Mouse (Mus musculus) midbrain, embryonic 16.5 days (tissue): Measurements from ENCODE around the gene Pcgf2. TPM values are rescaled to one million over a fixed set of nuclear protein-coding genes. Genes with fewer than 3 reads are reported as not detected.

ENCODE experiments used
- ATAC-seq: fragments of 200-750 bp; cut with Nextera tagmentation; 2 replicates; pipeline ENCODE4 v1.8.0; 2017; ENCODE audit warnings: moderate TSS enrichment
- H3K27ac ChIP-seq: fragments of 300-500 bp; sonication (generic); 2 replicates; pipeline ENCODE4 v1.5.1; 2014; ENCODE audit warnings: mild to moderate bottlenecking, low read length, mixed read lengths
- H3K27me3 ChIP-seq: fragments of 300-500 bp; sonication (generic); 2 replicates; pipeline ENCODE4 v1.6.1; 2014; ENCODE audit warnings: low read depth, low read length, mixed read lengths; ENCODE audit not compliant: control insufficient read depth, insufficient read depth
- H3K36me3 ChIP-seq: fragments of 300-500 bp; sonication (generic); 2 replicates; pipeline ENCODE4 v1.6.1; 2014; ENCODE audit warnings: mild to moderate bottlenecking, low read length, moderate library complexity, mixed read lengths; ENCODE audit not compliant: control insufficient read depth, insufficient read depth
- H3K4me1 ChIP-seq: fragments of 300-500 bp; sonication (generic); 2 replicates; pipeline ENCODE4 v1.6.1; 2014; ENCODE audit warnings: mild to moderate bottlenecking, low read length, mixed read lengths; ENCODE audit not compliant: control insufficient read depth, insufficient read depth
- H3K4me2 ChIP-seq: fragments of 300-500 bp; sonication (generic); 2 replicates; pipeline ENCODE4 v1.6.1; 2014; ENCODE audit warnings: mild to moderate bottlenecking, low read length, mixed read lengths
- H3K4me3 ChIP-seq: fragments of 300-500 bp; sonication (generic); 2 replicates; pipeline ENCODE4 v1.5.1; 2014; ENCODE audit warnings: low read depth, mild to moderate bottlenecking, low read length, moderate library complexity, mixed read lengths
- H3K9ac ChIP-seq: fragments of 300-500 bp; sonication (generic); 2 replicates; pipeline ENCODE4 v1.6.1; 2014; ENCODE audit warnings: low read depth, low read length, mixed read lengths
- H3K9me3 ChIP-seq: fragments of 300-500 bp; sonication (generic); replicated peaks from 2 replicates; pipeline ENCODE4 v1.6.1; 2014; ENCODE audit warnings: mild to moderate bottlenecking, low read length, mixed read lengths; ENCODE audit not compliant: control insufficient read depth, poor library complexity, severe bottlenecking
- WGBS: fragments of 180-500 bp; shearing (Covaris S2); extraction: QIAGEN DNeasy Blood & Tissue Kit; methylation state at CpG from one replicate; pipeline ENCODE4 v1.1.7; 2014; 5-methylcytosine and 5-hydroxymethylcytosine counted together
- polyA plus RNA-seq: library from polyadenylated mRNA; unstranded; fragments of >200 nt; fragmentation: Nextera tagmentation; extraction: Ambion mirVana; gene quantifications from 2 replicates; pipeline ENCODE4 v1.2.1, GENCODE M21; 2015

Gene Pcgf2
- 18.2 and 19.1 TPM in 2 replicates for polyA plus RNA-seq

DNA sequence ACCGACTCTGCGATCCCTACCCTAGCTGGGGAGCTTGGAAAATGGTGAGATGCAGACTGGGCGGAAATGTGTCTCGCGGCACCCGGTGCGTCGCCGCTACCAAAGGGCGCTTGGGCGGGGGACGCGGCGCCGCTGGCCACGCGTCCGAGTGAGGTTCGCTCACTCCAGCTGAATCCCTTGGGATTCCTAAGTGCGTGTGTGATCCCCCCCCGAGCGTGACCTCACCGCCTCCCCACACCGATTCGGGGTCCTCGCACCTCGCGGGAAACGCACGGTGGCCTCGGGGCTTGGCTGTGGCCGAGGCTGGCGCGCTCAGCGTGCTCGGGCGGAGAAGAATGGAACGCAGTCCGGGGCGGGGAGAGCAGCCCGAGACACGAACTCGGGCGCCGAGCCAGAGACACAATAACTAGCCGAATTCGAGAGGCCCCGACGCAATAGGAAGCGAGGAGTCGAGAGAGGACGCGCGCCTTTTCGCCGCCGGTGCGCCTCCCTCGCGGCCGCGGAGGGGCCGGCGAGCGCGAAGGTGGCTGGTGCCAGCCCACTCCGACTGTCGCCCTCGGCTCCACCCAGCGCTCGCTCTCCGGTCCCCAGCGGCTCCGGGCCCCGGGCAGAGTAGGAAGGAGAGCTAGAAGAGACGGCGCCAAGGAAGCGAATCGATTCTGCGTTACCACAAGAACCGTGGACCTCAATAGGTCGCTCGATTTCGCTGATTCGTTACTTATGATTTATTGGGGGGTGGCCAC, at the start of gene Pcgf2:
TSS of gene Pcgf2 (minus strand) at position 495 of the 743 bp plus-strand sequence.
- peak within 1 kb of the TSS; percentile 98 for H3K27ac ChIP-seq
- H3K9ac ChIP-seq, result peak within 1 kb of the TSS; percentile 94
- H3K4me3 ChIP-seq, result peak within 1 kb of the TSS; percentile 88
- no peaks in the 10 kb centered on the region for H3K9me3 ChIP-seq
- H3K4me1 ChIP-seq, result peaks cover 48% of the 10 kb centered on the region
- peak within 1 kb of the TSS; percentile 76 for H3K4me2 ChIP-seq
- no peak for ATAC-seq
- H3K36me3 ChIP-seq, result no peaks in the 10 kb centered on the region
- under 1% methylated on average over 85 of the region's 85 CpGs for WGBS
- no peaks in the 10 kb centered on the region for H3K27me3 ChIP-seq

DNA sequence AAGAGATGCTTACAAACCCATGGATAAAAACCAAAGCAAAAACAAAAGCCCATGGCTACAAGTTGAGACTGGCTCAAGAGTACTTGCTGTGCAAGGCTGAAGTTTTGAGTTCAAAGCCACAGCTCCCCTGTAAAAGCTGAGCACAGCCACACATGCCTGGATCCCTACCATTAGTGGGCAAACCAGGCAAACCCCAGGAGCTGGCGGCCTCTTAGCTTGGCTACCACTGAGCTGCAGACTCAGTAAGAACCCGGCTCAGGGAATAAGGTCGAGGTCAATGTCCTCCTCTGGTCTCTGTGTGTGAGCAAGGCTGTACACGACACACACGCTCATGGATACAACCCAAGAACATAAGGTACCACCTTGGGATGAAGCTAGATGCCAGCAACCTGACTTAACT, 48.2 kb upstream of the Pcgf2 start:
- WGBS, result 88% methylated on average over 5 of the region's 5 CpGs
- H3K9ac ChIP-seq, result no peak overlapping the region
- H3K27me3 ChIP-seq, result no peaks in the 10 kb centered on the region
- no peak for ATAC-seq
- H3K36me3 ChIP-seq, result peaks cover 45% of the 10 kb centered on the region
- H3K9me3 ChIP-seq, result no peaks in the 10 kb centered on the region
- H3K4me2 ChIP-seq, result no peak overlapping the region
- no peak overlapping the region for H3K4me3 ChIP-seq
- no peak overlapping the region for H3K27ac ChIP-seq
- H3K4me1 ChIP-seq, result peaks cover 5% of the 10 kb centered on the region

DNA sequence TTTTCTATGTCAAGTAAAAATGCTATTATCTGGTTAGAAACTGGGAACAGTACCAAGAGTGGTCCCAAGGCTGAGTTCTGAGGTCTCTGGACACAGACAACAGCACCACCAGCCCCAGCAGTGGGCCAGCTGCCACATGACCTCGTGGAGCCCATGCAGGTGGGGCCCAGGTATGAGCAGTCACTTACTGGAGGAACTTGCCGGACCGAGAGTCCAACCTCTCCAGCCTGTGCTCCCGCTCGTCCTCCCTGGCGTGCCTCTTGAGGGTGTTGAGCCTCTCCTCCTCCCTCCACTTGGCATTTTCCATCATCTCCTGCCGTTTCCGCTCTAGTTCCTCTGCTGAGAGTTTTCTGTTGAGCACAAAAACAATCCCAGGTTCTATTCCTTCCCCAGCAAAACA, 47.5 kb upstream of the Pcgf2 start:
- Histone ChIP-seq H3K4me3 (no peak overlapping the region), H3K4me1 (peaks cover 12% of the 10 kb centered on the region), H3K4me2 (no peak overlapping the region), H3K9ac (no peak overlapping the region), H3K9me3 (no peaks in the 10 kb centered on the region), H3K27me3 (no peaks in the 10 kb centered on the region), H3K36me3 (peaks cover 39% of the 10 kb centered on the region), H3K27ac (no peak overlapping the region)
- ATAC-seq, result no peak
- 90% methylated on average over 8 of the region's 8 CpGs for WGBS

DNA sequence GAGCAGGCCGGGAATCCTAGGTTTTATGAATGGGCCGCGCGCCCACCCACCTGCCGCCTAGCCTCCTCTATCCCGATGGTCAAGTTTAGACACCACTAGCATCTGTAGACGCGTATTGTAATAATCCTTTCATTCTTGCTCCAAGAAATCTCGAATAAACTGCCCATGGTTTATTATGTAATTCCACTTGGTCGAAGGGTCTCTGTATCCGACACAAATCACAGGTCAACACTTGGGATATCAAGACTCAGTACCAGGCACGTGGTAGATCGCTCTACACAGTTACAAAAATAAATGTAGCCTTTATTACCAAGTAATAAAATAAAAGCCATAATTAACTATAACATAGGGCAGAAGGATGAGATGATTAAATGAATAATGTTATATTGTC, 45.0 kb upstream of the Pcgf2 start:
- Histone ChIP-seq H3K27ac (peak overlapping the region; percentile 98), H3K4me1 (peaks cover 20% of the 10 kb centered on the region), H3K36me3 (peaks cover 23% of the 10 kb centered on the region), H3K4me2 (peak overlapping the region; percentile 52), H3K9me3 (no peaks in the 10 kb centered on the region), H3K4me3 (peak overlapping the region; percentile 58), H3K27me3 (no peaks in the 10 kb centered on the region), H3K9ac (peak overlapping the region; percentile 82; the same call in 1 of the 2 replicates)
- WGBS, result 12% methylated on average over 13 of the region's 13 CpGs
- ATAC-seq, result no peak

DNA sequence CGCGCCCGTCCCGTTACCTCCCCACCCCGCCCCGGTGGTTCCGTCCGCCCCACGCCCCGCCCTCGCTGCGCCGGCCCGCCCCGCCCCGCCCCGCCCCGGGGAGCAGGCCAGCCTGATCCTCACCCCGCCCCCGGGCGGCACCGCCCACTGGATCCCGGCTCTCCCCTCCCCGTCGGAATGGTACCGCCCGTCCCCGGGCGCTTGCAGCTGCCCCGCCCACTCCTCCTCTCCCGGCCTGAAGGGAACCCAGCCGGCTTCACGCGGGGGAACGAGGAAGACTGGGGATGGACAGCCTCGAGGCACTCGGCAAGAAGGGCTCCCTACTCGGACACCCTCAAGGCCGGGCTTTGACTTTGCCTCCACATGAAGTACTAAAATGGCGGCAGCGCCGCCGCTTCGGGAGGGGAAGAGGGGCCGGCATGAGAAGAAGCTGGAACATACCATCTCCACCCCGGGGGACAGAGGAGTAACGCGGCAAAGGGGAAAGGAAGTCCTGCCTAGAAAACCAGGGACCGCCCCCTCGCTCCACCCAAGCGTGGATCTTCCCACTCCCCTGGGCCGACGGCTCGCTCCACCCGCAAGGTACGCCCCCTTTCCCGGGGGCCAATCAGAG, 44.5 kb upstream of the Pcgf2 start:
- under 1% methylated on average over 40 of the region's 57 CpGs for WGBS
- Histone ChIP-seq H3K4me3 (peak overlapping the region; percentile 58), H3K4me2 (peak overlapping the region; percentile 52), H3K27me3 (no peaks in the 10 kb centered on the region), H3K9ac (peak overlapping the region; percentile 82), H3K9me3 (no peaks in the 10 kb centered on the region), H3K36me3 (peaks cover 18% of the 10 kb centered on the region), H3K4me1 (peaks cover 22% of the 10 kb centered on the region), H3K27ac (peak overlapping the region; percentile 98)
- peak; percentile 97 for ATAC-seq

DNA sequence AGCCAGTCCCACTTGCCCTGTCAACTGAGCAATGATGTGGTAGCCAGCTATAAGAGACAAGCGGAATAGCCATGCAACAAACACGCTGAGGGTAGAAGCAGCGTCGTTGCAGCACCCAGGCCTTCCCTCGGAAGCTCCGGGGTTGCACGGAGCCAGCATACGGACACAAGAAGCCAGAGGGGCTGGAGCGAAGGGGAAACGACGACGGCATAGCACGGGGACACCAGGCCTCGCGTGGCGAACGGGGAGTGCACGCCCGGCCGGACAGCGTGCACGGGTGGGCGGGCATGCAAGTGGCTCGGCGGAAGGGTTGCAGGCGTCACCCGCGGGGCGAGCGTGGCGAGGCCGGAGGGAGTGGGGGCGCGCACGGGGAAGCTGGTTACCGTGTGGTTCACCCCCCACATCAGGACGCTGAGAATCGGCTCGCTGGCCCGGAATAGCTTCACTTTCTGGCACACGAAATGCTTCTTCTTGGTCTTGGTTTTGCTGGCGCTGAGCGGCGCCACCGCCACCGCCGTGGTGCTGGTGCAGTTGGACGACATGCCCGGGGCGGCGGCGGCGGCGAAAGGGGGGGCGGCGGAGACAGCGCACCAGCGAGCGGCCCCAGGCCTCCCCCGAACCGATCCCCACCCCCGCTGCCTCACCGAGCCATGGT, 43.9 kb upstream of the Pcgf2 start, which contains the start of gene Pip4k2b:
TSS of gene Pip4k2b (minus strand) at position 642 of the 655 bp plus-strand sequence.
- H3K27me3 ChIP-seq, result no peaks in the 10 kb centered on the region
- H3K9ac ChIP-seq, result peak within 1 kb of the TSS; percentile 82
- H3K4me1 ChIP-seq, result peaks cover 22% of the 10 kb centered on the region
- H3K4me3 ChIP-seq, result peak within 1 kb of the TSS; percentile 58
- peaks cover 16% of the 10 kb centered on the region for H3K36me3 ChIP-seq
- H3K4me2 ChIP-seq, result peak within 1 kb of the TSS; percentile 96
- ATAC-seq, result peak; percentile 49
- no peaks in the 10 kb centered on the region for H3K9me3 ChIP-seq
- 0% methylated on average over 52 of the region's 63 CpGs for WGBS
- H3K27ac ChIP-seq, result peak within 1 kb of the TSS; percentile 98

DNA sequence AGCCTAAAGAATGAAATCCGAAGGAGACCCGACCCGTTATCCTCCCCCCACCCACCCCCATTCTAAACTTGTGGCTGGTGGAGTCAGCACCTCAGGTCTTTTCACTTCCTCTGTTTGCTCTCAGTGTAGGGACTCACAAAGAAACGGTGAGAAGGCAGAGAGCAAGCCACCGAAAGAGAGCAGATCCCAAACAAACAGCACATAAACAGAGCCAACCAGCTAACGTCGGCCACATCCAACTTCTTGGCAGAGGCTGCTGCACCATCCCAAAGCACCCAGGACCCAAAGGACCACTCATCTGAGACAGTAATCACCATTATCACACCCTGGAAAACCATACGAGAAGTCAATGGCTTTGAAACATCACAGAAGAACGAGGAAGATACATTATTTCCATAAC, 43.1 kb upstream of the Pcgf2 start:
- Histone ChIP-seq H3K27ac (peak overlapping the region; percentile 98), H3K36me3 (peaks cover 13% of the 10 kb centered on the region), H3K27me3 (no peaks in the 10 kb centered on the region), H3K9me3 (no peaks in the 10 kb centered on the region), H3K4me3 (peak overlapping the region; percentile 58), H3K9ac (peak overlapping the region; percentile 82), H3K4me2 (peak overlapping the region; percentile 96), H3K4me1 (peaks cover 22% of the 10 kb centered on the region)
- WGBS, result 32% methylated on average over 9 of the region's 9 CpGs
- ATAC-seq, result no peak

DNA sequence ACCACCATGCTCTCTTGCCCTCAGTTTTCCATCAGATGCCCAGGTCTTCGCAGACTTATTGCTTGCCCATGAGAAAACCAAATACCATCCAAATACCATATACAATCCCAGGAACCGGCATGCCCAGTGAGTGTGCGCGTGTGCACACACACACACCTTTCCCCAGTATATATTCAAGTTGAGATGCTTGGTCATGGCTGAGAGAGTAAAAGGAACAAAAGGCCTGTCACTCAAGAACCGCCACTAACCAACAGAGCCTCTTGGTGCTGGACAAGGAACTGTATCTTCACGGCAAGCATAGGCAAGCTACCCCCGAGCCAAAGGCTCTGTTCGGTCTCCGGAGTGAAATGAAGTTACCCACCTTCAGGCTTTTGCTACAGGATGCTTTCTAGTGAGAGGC, 42.3 kb upstream of the Pcgf2 start:
- ATAC-seq, result no peak
- peak overlapping the region; percentile 58 for H3K4me3 ChIP-seq
- no peaks in the 10 kb centered on the region for H3K27me3 ChIP-seq
- H3K4me1 ChIP-seq, result peaks cover 22% of the 10 kb centered on the region
- peaks cover 6% of the 10 kb centered on the region for H3K36me3 ChIP-seq
- peak overlapping the region; percentile 96 for H3K4me2 ChIP-seq
- H3K9ac ChIP-seq, result peak overlapping the region; percentile 12; the same call in 1 of the 2 replicates
- no peaks in the 10 kb centered on the region for H3K9me3 ChIP-seq
- WGBS, result 75% methylated on average over 9 of the region's 9 CpGs
- no peak overlapping the region for H3K27ac ChIP-seq
